8 mouse cellular contexts compared by ENCODE assay signal in the genomic region with DNA sequence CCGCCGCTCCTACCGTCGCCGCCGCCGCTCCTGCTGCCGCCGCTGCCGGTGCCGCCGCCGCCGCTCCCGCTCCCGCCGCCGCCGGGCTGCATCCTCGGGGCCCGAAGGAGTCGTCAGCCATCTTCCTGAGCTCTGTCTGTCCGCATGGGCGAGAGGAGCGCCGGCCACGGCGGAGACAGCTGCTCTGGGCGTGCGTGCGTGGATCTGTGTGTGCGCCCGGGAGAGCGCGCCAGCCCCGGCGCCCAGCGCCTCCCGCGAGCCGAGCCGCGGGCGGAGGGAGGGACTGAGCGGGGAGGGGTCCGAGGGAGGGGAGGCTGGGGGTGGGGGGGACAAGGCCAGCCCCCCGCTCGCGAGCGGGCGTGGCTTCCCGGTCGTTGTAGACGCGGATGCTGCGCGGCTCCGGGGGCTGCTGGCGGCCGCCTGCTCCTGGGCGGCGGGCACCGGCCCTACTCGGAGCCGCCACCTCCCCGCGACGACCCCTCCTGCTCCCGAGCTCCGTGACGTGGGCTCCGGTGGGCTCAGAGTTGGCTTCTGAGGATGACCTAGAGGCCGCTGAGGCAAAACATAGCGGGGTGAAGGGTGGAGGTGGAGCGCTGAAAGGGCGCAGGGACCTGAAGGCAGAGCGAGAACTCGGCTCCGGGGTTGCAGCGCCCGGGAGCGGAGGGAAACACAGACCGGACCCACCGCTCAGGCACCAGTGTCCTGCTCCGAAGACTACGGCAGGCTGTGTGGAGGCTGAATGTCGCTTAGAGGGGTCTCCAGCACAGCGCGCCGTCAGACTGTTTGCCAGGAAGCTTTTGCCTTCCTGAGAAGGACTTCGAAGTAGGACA. TPM values are rescaled to one million over a fixed set of nuclear protein-coding genes. Genes with fewer than 3 reads are reported as not detected.
DNase-seq lines count a peak whose midpoint lies in the region.

A gene (minus strand): TSS at position 205 of the 830 bp plus-strand sequence.
A gene (plus strand): TSS at position 379 of the 830 bp plus-strand sequence.

- peak within 1 kb of the TSS; percentile 91 for H3K4me3 ChIP-seq in hindbrain, embryonic 10.5 days

- peaks cover 72% of the 10 kb centered on the region for H3K27me3 ChIP-seq in hindbrain, embryonic 10.5 days (ENCODE audit: insufficient read depth, poor library complexity, severe bottlenecking)

- no peaks in the 10 kb centered on the region for H3K36me3 ChIP-seq in hindbrain, embryonic 10.5 days

- peak within 1 kb of the TSS; percentile 96 for H3K27ac ChIP-seq in hindbrain, embryonic 10.5 days

- under 1% methylated on average over 91 of the region's 91 CpGs for WGBS in hindbrain, embryonic 10.5 days

- peaks cover 48% of the 10 kb centered on the region for H3K4me1 ChIP-seq in hindbrain, embryonic 10.5 days (replicated peaks)

- H3K9me3 ChIP-seq in hindbrain, embryonic 10.5 days, result no peaks in the 10 kb centered on the region

- peak; percentile 78 for DNase-seq in adrenal gland, adult 2 months
- DNase-seq in cerebellum, postnatal 10 days, result peak; percentile 87 to 92
- peak; percentile 60 to 70 for DNase-seq in frontal cortex, postnatal 14 days (ENCODE audit: low spot score in 2 of 2)
- DNase-seq in hindbrain, embryonic 10.5 days (ENCODE audit: low spot score), result peak; percentile 81
- peak; percentile 80 to 85 for DNase-seq in layer of hippocampus, postnatal 36 days
- peak; percentile 30 for DNase-seq in lung, postnatal 14 days
- DNase-seq in right cerebral cortex, postnatal 36 days (ENCODE audit: low spot score in 2 of 2), result peak; percentile 74 to 80
- DNase-seq in c-Kit-positive CD71-positive TER-119-positive erythroid progenitor cells, embryonic 14.5 days (ENCODE audit: low spot score), result no peak

RNA-seq across cellular contexts. Expression of the first gene that starts in this region (rescaled TPM):
- total RNA-seq in adrenal gland, adult 2 months (2021), result 1 to 10 TPM; 4.9 to 5.1 TPM
- polyA plus RNA-seq in adrenal gland, adult 2 months (2012; rRNA removed), result 5.1 and 5.4 TPM in 2 replicates
- polyA plus RNA-seq in hindbrain, embryonic 10.5 days (2016; fragmentation: Nextera tagmentation; extraction: Ambion mirVana), result 2.9 and 4.5 TPM in 2 replicates
- 10 to 100 TPM; 83.0 to 84.4 TPM for total RNA-seq in layer of hippocampus, postnatal 36 days (2021)

RNA-seq across cellular contexts. Expression of the second gene that starts in this region (rescaled TPM):
- total RNA-seq in adrenal gland, adult 2 months (2021), result under 1 TPM; 0.26 to 0.35 TPM
- polyA plus RNA-seq in adrenal gland, adult 2 months (2012; rRNA removed), result 0.51 and 0.73 TPM in 2 replicates
- polyA plus RNA-seq in hindbrain, embryonic 10.5 days (2016; fragmentation: Nextera tagmentation; extraction: Ambion mirVana), result 1.7 and 1.8 TPM in 2 replicates
- total RNA-seq in layer of hippocampus, postnatal 36 days (2021), result 1 to 10 TPM; 1.8 to 1.9 TPM

Comparison
In these comparisons a context has a peak if more than half of its experiments do, and no peak if none do; other contexts are left out.
1. RNA of the first gene that starts in this region (total RNA-seq): 83.0 to 84.4 TPM in layer of hippocampus, postnatal 36 days; 4.9 to 5.1 TPM in adrenal gland, adult 2 months; every median in the first group is over 10 times any median in the second.